Mouse (Mus musculus) erythroid progenitor cell, adult 5-6 weeks (primary cell): ENCODE measurements around the gene 2610001J05Rik. TPM values are rescaled to one million over a fixed set of nuclear protein-coding genes. Genes with fewer than 3 reads are reported as not detected.
"Not testable (repeated sequence)": the region's sequence is repeated elsewhere in the genome, so short reads cannot be mapped to it uniquely, and the experiment has no call there.

Experiments used
- ATAC-seq: replicated peaks from 2 replicates; pipeline ENCODE4 v1.8.0; 2016; ENCODE audit warnings: moderate number of reproducible peaks, mild to moderate bottlenecking, moderate TSS enrichment, inconsistent platforms; ENCODE audit not compliant: poor library complexity, low FRiP score, severe bottlenecking
- total RNA-seq, 2 experiments: library from RNA; stranded (forward) in 1 of 2; stranded (reverse) in 1 of 2; fragments of 150-400 nt in 1 of 2; fragments of 186-747, 209-891 nt in 1 of 2; gene quantifications; 2 replicates each; pipeline versions ENCODE4 v1.2.3 to v1.2.4; 2015 to 2017; ENCODE audit warnings: low replicate concordance in 2 of 2

The 2610001J05Rik gene
- total RNA-seq (2015; ENCODE audit: low replicate concordance) (5.8 and 7.1 TPM in 2 replicates), total RNA-seq (2017; ENCODE audit: low replicate concordance) (0.30 and 13.1 TPM in 2 replicates)

- peak; percentile 100 for ATAC-seq
These were observed at the start of gene 2610001J05Rik for GRCm38 (mm10) chr6:13870919-13871624. Gene 2610001J05Rik, minus strand, starts transcription at chr6:13871518.

GRCm38 (mm10) chr6:13909762-13910537 is 38.6 kb upstream of the 2610001J05Rik start:
- no peak for ATAC-seq

- ATAC-seq: no peak
These were observed 31.8 kb upstream of the 2610001J05Rik start for GRCm38 (mm10) chr6:13902941-13903627.

GRCm38 (mm10) chr6:13884877-13885592 is 13.7 kb upstream of the 2610001J05Rik start:
- ATAC-seq: no peak

GRCm38 (mm10) chr6:13882919-13883318 is 11.6 kb upstream of the 2610001J05Rik start:
- ATAC-seq: no peak

GRCm38 (mm10) chr6:13873959-13874358 is 2.6 kb upstream of the 2610001J05Rik start:
- no peak for ATAC-seq

- ATAC-seq: no peak
These were observed 758 bp upstream of the 2610001J05Rik start for GRCm38 (mm10) chr6:13872076-13872475.

- ATAC-seq: peak; percentile 66
These were observed 274 bp upstream of the 2610001J05Rik start for GRCm38 (mm10) chr6:13871625-13871958.

GRCm38 (mm10) chr6:13870289-13870741 is 1.0 kb downstream of the 2610001J05Rik start:
- ATAC-seq: peak; percentile 28; the same call in 1 of the 2 replicates

- ATAC-seq: no peak
These were observed 10.7 kb downstream of the 2610001J05Rik start for GRCm38 (mm10) chr6:13860596-13860995.

- no peak for ATAC-seq
These were observed 11.3 kb downstream of the 2610001J05Rik start for GRCm38 (mm10) chr6:13859877-13860585.

GRCm38 (mm10) chr6:13854230-13854629 is 17.1 kb downstream of the 2610001J05Rik start:
- ATAC-seq: no peak

GRCm38 (mm10) chr6:13853244-13853643 is 18.1 kb downstream of the 2610001J05Rik start:
- ATAC-seq: no peak

- ATAC-seq: not testable (repeated sequence)
These were observed 25.3 kb downstream of the 2610001J05Rik start for GRCm38 (mm10) chr6:13846031-13846430.

GRCm38 (mm10) chr6:13839345-13840054 is 31.8 kb downstream of the 2610001J05Rik start, which contains the start of gene Gpr85:
Gene Gpr85, minus strand, starts transcription at chr6:13839942.
- no peak for ATAC-seq

- ATAC-seq: no peak
These were observed 32.5 kb downstream of the 2610001J05Rik start for GRCm38 (mm10) chr6:13838677-13839344.

GRCm38 (mm10) chr6:13837916-13838676 is 33.2 kb downstream of the 2610001J05Rik start:
- ATAC-seq: no peak
